Mouse (Mus musculus): ENCODE data around the gene Sgsm1.

DNA sequence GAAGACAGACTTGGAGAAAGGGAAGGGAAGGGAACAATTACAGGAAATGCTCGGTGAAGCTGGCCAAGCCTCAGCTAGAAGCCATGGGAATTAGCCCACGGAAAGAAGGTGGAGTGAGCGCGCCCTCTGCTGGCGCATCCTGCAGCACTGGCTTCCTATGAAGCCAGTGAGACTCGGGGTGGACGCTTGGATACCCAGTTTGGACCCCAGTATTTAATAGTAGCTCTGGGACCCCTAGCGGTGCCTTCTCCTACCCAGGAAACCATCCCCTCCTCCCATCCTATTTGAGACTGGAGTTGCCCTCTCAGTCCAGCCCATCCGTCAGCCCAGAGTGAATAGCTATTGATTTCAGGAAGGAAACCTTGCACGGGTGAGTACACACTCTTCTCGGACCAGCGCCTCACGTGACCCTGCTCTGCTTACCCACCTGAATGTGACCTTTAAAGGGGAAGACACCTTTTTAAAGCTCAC, 83.9 kb downstream of the Sgsm1 start, which contains the start of gene Tmem211:
- TF ChIP-seq HCFC1 (IDR thresholded peaks at IDR 0.05; ENCODE audit: borderline replicate concordance, insufficient read depth, low read length): no peak; the same call in 1 of the 2 replicates
- no peak for TF ChIP-seq MAFK (IDR thresholded peaks at IDR 0.05; ENCODE audit: insufficient read depth, low read depth, low read length)
- no peak for TF ChIP-seq ZC3H11A (IDR thresholded peaks at IDR 0.05; ENCODE audit: borderline replicate concordance, low read depth, low read length)

Data from ES-E14 (cell line).